Mouse (Mus musculus): Measurements from ENCODE around the gene Magi1.

Gene Magi1

GRCm38 (mm10) chr6:94159256-94159655 lies 124.5 kb downstream of the Magi1 start:
- DNase-seq (ENCODE audit: low read depth, low spot score): no peak

DNA sequence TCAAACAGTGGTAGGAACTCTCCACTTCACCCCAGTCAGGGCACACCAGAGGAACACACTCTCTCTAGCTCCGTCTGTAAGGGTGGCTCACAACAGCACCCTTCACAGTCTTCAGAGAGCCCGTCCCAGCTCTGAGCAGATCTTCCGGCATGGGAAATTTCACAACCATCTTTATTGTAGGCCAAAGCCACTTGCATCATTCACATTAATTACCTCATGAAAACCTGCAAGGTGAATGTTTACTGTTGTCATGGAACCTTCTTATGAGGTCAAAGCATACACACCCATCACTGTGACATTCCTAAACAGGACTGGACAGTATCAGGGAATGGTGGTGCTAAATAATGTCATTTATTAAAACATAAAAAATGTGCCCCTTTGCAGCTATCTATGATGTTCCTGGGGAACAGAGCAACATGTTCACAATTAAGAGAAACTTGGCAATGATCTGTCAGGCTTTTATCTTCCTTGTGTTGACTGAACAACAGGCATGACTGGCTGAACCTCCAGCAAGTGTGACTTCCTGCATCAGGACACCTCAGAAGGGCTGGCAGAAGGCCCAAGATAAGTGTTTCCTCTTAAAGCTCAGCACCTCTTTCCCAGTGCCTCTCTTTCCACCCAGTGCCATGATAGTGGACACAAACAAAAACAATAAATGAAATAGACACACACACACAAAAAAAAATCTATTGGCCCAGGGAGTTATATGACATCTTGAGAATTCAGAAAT lies 125.4 kb downstream of the Magi1 start:
- no peak for DNase-seq (ENCODE audit: low read depth, low spot score)

DNA sequence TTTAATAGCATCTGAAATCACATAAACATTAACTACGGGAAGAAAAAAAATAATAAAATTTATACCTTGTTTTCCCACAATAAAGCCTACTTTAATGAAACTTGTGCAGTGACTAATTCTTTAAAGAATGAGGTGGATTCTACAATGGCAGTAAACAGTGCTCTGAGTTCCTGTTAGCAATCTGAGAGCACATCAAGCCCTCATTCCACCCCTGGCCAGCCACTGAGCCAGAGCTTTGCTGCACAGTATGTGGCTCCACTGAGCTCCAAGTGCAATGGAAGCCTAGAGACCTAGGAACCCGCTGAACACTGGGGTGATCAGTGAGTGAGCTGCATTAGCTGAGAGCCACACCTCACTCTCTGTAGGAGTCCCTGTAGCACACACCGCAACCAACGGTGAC lies 127.7 kb downstream of the Magi1 start:
- no peak for DNase-seq (ENCODE audit: low read depth, low spot score)

DNA sequence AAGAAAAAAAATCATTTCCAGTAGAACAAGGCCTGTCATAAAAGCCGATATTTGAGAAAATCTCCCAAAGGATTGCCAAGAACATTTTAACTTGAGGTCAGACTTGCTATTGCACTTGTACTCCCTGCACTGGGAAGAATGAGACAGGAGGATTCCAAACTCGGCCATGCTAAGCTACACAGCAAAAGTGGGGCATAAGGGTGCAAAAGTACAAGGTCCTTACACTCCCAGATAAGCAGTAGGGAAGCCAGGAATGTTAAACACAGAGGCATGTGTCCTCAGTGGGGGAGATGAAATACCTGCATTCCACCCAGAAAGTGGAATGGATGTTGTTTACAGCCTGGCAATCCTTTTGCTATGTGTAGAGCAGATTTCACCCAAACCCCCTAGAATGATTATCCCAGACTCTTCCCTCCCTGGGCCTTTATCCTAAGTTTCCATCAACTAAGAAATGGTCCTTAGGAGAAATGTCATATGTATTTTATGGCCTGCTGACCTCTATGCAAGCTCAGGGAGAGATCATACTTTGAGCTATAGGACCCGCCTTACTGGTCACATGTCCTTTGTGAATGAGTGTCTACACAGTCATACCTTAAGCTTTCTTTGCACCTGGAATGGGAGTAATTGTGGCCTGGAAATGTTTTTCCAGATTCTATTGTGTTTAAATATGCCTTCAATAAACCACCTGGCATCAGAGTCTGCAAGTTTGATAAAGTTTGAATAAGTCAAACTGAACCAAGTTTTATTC lies 128.7 kb downstream of the Magi1 start:
- DNase-seq (ENCODE audit: low read depth, low spot score): no peak

DNA sequence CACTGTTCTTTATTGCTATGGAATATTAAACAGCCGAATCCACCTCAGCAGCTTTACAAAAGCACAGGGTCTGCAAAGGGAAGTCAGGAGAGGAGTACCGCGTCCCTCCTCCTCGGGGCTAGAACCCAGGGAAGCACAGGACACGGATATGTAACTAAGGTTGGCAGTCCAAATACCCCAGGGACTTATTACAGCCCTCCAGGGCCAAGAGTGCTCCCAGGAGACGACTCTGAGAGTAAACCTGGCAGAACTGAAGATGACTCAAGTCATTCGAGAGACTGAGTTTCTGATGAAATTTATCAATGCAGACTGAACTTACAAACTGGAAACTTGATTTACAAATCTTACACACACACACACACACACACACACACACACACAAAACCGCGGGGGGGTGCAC lies 130.8 kb downstream of the Magi1 start:
- DNase-seq (ENCODE audit: low read depth, low spot score): no peak

DNA sequence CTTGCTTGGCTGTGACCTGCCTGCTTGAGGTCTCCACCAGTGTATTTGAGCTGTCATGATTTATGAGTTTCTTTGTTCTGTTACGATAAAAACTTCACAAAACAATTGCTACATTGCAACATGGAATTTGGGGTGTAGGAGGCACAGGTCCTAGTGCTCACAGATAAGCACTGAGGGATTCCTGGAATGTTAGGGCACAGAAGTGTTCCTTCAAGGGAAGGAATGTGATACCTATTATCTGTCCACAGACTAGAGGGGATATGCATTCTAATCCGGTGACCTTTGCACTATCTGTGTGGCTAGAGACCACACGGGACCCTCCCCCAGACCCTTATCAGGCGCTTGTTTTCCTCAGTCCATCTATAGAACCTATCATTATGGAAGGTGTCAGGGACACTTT lies 132.8 kb downstream of the Magi1 start:
- DNase-seq (ENCODE audit: low read depth, low spot score): no peak

DNA sequence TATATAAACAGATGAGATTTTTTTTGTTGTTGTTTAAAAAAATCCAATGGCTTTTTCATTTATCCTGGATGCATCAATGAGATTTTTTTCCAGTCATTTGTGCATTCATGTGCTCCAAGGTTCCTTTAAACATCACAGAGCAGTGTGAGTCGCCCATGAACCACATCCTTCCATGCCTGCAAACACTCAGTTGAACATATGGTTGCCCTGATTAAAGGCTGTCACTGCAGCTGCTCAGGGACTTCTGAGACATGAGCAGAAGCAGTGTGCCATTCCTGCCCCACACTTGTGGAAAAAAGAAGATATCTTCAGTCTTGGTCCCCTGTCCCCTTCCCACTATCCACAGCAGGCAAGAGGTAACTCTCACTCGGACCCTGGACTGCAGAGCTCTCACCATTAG lies 133.9 kb downstream of the Magi1 start:
- DNase-seq (ENCODE audit: low read depth, low spot score): no peak

DNA sequence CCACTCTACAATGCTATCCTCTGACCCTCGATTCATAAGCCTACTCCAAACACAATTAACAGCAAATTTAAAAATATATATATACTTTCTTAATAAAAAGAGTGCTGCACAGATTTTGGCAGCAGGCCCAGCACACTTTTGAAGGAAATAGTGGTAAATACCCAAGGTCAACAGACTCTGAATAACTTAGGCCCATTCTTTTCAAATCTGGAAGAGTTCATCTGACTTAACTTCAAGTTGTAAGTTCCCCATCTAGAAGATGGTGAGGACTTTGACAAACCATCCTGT lies 137.6 kb downstream of the Magi1 start:
- DNase-seq (ENCODE audit: low read depth, low spot score): no peak

DNA sequence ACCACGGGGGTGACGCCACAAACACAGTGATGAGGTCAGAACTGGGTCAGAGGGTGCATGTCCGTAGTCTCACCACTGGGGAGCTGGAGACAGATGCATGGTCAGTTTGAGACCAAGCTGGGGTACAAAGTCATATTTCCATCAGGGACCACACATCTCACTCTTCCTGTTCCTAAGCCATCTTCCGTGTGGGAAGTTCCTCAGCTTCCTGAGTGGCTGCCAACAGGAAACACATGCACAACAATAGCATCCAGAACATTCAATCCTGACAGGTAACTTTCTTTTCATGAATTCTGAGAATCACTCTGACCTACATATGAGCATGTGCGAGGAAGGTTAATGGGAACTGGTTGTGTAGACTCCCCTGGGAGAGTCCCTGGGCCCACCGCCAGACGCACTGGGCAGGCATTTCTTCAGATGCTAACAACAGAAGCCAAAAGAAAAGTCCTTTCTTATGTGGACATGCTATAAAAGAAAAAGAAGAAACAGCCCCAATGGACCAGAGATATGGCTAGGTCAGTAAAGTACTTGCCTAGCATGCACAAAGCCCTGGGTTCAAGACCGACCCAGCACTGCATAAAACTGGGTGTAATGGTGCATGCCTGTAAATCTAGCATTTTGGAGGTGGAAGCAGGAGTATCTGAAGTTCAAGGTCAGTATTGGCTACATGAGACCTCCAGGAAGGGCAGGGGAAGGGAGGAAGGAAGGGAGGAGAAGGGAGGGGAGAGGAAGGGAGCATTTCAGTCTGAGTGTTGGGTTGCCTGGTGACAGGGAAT lies 138.1 kb downstream of the Magi1 start:
- DNase-seq (ENCODE audit: low read depth, low spot score): no peak

- DNase-seq (ENCODE audit: low read depth, low spot score): no peak
Observed at GRCm38 (mm10) chr6:94142493-94142892, 141.2 kb downstream of the Magi1 start.

GRCm38 (mm10) chr6:94141496-94141895 lies 142.2 kb downstream of the Magi1 start:
- DNase-seq (ENCODE audit: low read depth, low spot score): no peak

DNA sequence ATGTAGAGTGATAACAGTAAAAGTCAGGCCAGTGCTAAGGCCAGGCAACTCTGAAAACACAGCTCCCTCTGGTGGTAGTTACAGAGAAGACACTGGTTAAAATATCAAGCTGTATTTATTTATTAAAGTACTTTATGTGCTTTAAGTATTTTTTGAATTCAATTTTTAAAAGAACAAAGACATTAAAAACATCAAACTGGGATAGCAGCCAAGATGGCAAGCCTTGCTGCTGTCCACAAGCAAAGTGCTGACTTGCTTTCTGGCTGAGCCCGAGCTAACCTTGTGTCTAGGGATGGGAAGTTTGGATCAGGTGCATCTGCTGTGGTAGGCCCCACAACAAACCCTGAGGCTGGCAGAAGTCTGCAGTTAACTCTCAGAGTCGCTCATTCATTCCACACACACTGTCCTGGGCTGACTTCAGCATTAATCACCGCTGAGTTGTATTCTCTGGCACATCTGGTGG lies 143.7 kb downstream of the Magi1 start:
- no peak for DNase-seq (ENCODE audit: low read depth, low spot score)

DNA sequence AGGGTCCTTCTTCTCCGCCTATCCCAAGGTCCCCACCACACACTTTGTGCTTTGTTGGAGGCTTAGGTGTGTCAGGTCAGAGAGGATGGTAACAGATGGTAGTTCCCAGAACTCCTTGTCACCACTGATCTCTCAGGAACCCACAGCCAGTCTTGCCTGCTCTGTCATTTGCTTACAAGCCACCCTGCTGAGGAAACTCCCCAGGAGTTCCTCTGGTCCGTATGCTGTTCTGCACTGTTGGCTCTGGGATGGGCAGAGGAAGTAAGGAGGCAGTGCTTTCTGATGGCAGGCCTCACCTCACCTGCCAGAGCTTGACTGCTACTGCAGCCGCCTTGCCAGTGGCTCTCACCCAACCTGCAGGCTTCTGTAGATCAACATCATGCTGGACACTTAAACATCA lies 147.0 kb downstream of the Magi1 start:
- no peak for DNase-seq (ENCODE audit: low read depth, low spot score)

DNA sequence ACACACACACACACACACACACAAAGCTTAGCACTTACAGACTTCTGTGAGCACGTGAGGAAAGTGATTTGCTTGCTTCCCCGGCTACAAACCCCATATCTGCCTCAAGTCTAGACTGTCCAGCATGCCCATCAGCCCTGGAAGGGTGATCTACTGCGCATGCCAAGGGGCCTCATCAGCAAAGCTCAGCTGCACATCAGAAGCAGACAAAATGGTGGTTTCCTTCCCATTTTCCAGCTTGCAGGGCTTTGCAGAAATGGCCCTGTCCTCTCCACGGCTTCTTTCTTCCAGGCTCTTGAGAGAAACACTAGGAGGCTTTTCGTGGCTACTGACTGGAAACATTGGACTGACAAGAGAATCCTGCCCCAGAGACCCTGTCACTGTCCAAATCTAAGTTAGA lies 149.6 kb downstream of the Magi1 start:
- no peak for DNase-seq (ENCODE audit: low read depth, low spot score)

GRCm38 (mm10) chr6:94131999-94132398 lies 151.7 kb downstream of the Magi1 start:
- DNase-seq (ENCODE audit: low read depth, low spot score): no peak

DNA sequence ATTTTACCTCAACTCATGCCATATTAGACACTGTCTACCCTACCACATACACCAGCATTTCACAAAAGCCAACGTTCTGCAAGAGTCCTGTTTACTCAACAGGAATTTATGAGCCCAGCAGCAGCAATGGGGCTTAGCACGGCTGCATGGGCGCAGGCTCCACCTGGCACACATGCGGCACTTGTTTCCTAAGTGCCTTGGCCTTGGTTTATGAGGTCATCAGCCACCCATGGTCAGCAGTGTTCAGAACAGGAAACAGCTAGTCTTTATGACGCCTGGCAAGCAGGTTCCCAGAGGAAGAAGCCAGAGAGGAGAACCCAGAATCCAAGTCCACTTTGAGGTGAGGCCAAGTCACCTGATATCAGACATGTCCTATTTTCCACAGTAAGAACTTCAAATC lies 153.3 kb downstream of the Magi1 start:
- DNase-seq (ENCODE audit: low read depth, low spot score): no peak

- DNase-seq (ENCODE audit: low read depth, low spot score): no peak
Observed at GRCm38 (mm10) chr6:94126763-94127162, 157.0 kb downstream of the Magi1 start.

DNA sequence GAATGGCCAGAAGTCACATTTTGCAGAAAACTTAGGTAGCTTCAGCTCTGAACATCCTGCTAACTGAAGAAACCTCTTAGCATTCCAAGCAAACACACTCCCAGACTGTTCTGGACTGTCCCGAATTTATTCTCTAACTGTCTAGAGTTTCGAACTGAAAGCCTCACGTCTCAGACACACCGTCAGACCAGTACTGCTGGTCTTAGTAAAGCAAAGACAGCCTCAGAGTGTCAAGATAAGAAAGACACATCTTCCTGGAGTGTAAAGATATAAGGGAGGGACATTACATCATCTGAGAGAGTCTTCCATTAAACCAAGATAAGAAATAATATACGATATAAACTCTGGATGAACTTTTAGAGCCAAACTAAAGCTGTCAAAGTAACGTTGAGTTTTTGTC lies 158.6 kb downstream of the Magi1 start:
- DNase-seq (ENCODE audit: low read depth, low spot score): no peak

DNA sequence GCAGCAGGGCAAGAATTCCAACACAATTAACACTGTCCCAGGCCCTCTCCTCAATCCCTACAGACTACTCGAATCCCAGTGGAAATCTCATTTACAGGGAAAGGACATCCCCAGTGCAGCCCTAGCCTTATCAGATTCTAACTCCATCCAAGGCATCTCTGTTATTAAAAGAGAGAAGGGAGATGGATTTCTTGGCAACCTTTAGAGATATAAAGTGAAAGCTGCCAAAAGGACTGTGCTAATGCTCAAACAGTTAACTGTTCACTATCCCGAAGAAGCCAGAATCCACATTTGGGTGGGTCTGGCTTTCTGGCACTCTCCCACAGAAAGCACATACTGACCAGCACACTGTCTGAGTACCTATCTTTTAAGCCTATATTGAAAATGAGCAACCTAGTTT lies 159.4 kb downstream of the Magi1 start:
- DNase-seq (ENCODE audit: low read depth, low spot score): no peak

GRCm38 (mm10) chr6:94122566-94123150 lies 161.1 kb downstream of the Magi1 start:
- no peak for DNase-seq (ENCODE audit: low read depth, low spot score)

DNA sequence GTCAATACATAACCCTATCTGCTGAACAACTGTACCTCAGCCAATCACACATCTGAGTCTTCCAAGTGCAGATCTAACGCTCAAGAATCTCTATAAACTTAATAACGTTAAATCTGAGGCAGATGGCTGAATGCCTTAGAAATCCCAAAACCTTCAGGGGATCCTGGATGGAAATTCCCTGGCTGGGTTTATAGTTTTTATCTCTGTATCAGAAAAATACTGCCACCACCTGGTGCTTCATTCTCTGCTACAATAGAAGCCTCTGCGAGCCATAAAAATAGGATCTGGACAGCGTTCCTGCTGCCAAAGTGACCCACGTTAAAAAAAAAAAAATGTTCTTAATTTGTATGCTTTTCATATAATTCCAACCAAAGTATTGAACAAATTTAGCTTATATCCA lies 162.2 kb downstream of the Magi1 start:
- DNase-seq (ENCODE audit: low read depth, low spot score): no peak
